In genomic region chr19:44681675-44682074, GRCm38 (mm10) we compare ENCODE assay signal across 12 mouse cellular contexts.
"Had no signal": no experiment of that assay in that cellular context is flagged by ENCODE, and none has a peak within 500 bp of the region (broad histone marks: within the 10 kb centered on the region; RNA-seq: fewer than 3 reads in every experiment).

No protein-coding gene starts in this region.

- H3K27ac ChIP-seq: kidney, postnatal 0 days; layer of hippocampus, adult 2 months; limb, embryonic 13.5 days; liver, embryonic 14.5 days had no signal

- H3K4me3 ChIP-seq: layer of hippocampus, adult 2 months; limb, embryonic 13.5 days had no signal

- H3K4me2 ChIP-seq: limb, embryonic 13.5 days had no signal

- H3K9ac ChIP-seq: limb, embryonic 13.5 days; liver, embryonic 14.5 days had no signal

- H3K36me3 ChIP-seq: limb, embryonic 13.5 days had no signal

- DNase-seq: kidney, adult 11 months; kidney, adult 9 months; kidney, postnatal 4 days; lung, adult 18-20 months; midbrain, embryonic 14.5 days; right cerebral cortex, adult 18-20 months; right cerebral cortex, postnatal 25 days; thymus, postnatal 4 days had no signal

- H3K9me3 ChIP-seq: limb, embryonic 13.5 days had no signal
